Mouse (Mus musculus): ENCODE measurements around the gene Muc1. TPM values are rescaled to one million over a fixed set of nuclear protein-coding genes. Genes with fewer than 3 reads are reported as not detected.
A peak's percentile ranks its signal among the peaks of the same experiment; 100 is the strongest.

Gene Muc1
- polyA plus RNA-seq, 1 experiment from 2014 or later = 0.16 TPM

DNA sequence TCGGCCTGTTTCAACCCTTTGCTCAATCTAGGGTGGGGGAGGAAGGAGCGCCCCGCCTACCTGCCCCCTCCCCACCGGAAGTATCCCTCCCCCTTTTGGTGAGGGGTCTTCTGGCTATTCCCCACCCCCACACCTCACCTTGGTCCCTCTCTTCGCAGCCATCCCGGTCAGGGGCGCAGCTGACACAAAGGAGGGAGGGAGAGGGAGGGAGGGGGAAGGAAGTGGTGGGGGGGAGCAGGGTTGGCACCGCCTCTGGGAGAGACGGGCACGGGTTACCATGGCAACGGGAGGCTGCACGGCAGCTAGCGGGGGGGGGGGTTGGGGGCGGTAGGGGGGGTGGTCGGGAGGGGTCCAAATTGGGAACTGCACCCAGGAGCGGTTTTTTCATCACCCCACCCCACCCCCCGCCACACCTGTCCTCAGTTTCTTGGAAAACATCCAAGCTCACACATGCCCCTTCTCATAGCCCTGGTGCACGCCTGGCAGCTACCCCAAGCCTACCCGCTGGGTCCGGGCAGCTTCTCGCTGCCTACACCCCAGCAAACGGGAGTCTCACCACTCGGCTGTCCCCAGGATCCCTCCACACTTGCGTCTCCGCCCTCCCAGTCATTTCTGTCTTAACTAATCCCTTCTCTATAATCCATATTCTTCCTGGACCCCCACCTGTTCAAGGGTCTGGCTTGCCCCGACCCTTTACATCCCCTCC, 16.3 kb downstream of the Muc1 start:
- peak overlapping the region; percentile 30 to 35 for H3K4me3 ChIP-seq (ENCODE audit: control insufficient read depth in 1 of 2, insufficient read depth in 1 of 2, low read depth in 1 of 2, low read length in 2 of 2)
- WGBS = under 1% methylated on average over 18 of the region's 26 CpGs
- no peak for ATAC-seq (ENCODE audit: insufficient number of reproducible peaks, insufficient read depth, low FRiP score, low read depth)
- H3K27me3 ChIP-seq (ENCODE audit: control insufficient read depth, insufficient read depth, low read length) = peaks cover 25% of the 10 kb centered on the region
- no peak overlapping the region for H3K27ac ChIP-seq (replicated peaks in 1 of 2; ENCODE audit: control insufficient read depth in 1 of 2, insufficient read depth in 1 of 2, low read depth in 2 of 2, low read length in 2 of 2)
- peak overlapping the region; percentile 88 for H3K4me2 ChIP-seq (ENCODE audit: low read length)
- no peaks in the 10 kb centered on the region for H3K9me3 ChIP-seq (ENCODE audit: control insufficient read depth, low read length)
- H3K4me1 ChIP-seq (ENCODE audit: control insufficient read depth in 2 of 2, insufficient read depth in 2 of 2, low read length in 2 of 2) = peaks cover 8 to 29% of the 10 kb centered on the region in 2 experiments
- peaks cover 11% of the 10 kb centered on the region for H3K36me3 ChIP-seq (ENCODE audit: control insufficient read depth, insufficient read depth, low read length)
- peak overlapping the region; percentile 52 for H3K9ac ChIP-seq (ENCODE audit: low read length)

DNA sequence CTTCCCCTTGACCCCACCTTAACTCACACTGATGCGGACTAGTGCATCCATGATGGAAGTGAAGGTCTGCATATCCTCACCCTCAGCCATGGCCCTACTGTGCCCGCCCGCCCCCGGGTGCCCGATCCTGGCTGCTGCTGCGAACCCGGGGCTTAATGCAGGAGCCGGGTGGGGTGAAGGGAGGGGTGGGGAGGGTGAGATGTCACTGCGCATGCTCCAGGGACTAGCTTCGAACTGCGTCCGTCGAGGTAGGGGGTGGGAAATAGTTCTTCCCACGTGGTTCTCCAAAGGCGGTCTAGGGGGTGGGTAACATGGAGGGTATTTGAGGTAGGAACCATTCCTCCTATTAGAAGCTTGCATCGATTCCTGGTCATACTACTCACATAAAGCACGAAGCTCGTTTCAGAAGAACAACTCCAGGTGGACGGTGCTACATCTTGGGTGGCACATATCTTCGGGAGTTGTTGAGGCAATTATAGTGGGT, 16.9 kb downstream of the Muc1 start, which contains the start of gene Krtcap2:
Krtcap2 (plus strand) TSS at position 279 of the 484 bp plus-strand sequence.
- Histone ChIP-seq H3K27ac (replicated peaks in 1 of 2; ENCODE audit: control insufficient read depth in 1 of 2, insufficient read depth in 1 of 2, low read depth in 2 of 2, low read length in 2 of 2) (peak within 1 kb of the TSS; percentile 18 to 75), H3K36me3 (ENCODE audit: control insufficient read depth, insufficient read depth, low read length) (peaks cover 11% of the 10 kb centered on the region), H3K4me2 (ENCODE audit: low read length) (peak within 1 kb of the TSS; percentile 88), H3K27me3 (ENCODE audit: control insufficient read depth, insufficient read depth, low read length) (peaks cover 25% of the 10 kb centered on the region), H3K4me1 (ENCODE audit: control insufficient read depth in 2 of 2, insufficient read depth in 2 of 2, low read length in 2 of 2) (peaks cover 10 to 29% of the 10 kb centered on the region in 2 experiments), H3K4me3 (ENCODE audit: control insufficient read depth in 1 of 2, insufficient read depth in 1 of 2, low read depth in 1 of 2, low read length in 2 of 2) (peak within 1 kb of the TSS; percentile 69 to 88), H3K9me3 (ENCODE audit: control insufficient read depth, low read length) (no peaks in the 10 kb centered on the region), H3K9ac (ENCODE audit: low read length) (peak within 1 kb of the TSS; percentile 84)
- WGBS = 5% methylated on average over 20 of the region's 20 CpGs
- 0 out of 2 replicates have a peak, but pooled peaks have one; percentile 10 for ATAC-seq (ENCODE audit: insufficient number of reproducible peaks, insufficient read depth, low FRiP score, low read depth)

DNA sequence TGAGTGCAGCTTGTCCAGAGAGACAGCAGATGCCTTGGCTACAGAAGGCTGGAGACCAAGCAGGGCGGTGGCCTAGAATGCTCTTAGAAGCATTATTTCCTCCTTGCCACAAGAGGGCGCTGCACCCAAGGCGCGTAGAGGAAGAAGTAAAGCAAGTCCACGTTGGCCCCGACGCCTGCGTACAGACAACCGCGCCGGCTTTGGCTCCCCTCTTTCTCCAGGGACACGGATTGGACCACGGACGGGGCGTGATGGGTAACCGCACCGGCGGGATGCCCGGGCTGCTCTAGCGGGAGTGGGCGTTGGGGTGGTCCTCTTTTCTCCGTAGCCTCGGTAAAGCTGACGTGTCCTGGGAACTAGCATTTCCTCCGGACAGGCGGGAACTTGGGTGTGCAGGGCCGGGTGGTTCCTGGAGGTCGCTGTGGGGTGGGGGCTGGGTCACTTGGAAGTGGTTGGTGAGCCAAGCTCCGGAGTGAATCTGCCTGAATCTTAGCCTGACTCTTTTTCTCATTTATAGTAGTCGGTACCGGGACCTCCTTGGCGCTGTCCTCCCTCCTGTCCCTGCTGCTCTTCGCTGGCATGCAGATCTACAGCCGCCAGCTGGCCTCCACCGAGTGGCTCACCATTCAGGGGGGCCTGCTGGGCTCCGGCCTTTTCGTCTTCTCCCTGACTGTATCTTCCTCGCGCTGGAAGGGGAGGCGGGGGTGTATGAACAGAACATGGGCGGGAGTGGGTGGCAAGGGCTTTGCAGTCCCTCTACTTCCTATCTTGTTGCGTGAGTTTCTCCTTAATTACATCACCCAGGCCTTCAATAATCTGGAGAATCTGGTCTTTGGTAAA, 17.6 kb downstream of the Muc1 start, which contains the start of gene Trim46:
Trim46 (minus strand) TSS at position 49 of the 840 bp plus-strand sequence.
- H3K9ac ChIP-seq (ENCODE audit: low read length) = peak within 1 kb of the TSS; percentile 84
- ATAC-seq (ENCODE audit: insufficient number of reproducible peaks, insufficient read depth, low FRiP score, low read depth) = peak; percentile 71
- 1% methylated on average over 42 of the region's 42 CpGs for WGBS
- no peaks in the 10 kb centered on the region for H3K9me3 ChIP-seq (ENCODE audit: control insufficient read depth, low read length)
- H3K27ac ChIP-seq (replicated peaks in 1 of 2; ENCODE audit: control insufficient read depth in 1 of 2, insufficient read depth in 1 of 2, low read depth in 2 of 2, low read length in 2 of 2) = peak within 1 kb of the TSS; percentile 18 to 75
- H3K4me2 ChIP-seq (ENCODE audit: low read length) = peak within 1 kb of the TSS; percentile 88
- H3K36me3 ChIP-seq (ENCODE audit: control insufficient read depth, insufficient read depth, low read length) = peaks cover 11% of the 10 kb centered on the region
- H3K4me1 ChIP-seq (ENCODE audit: control insufficient read depth in 2 of 2, insufficient read depth in 2 of 2, low read length in 2 of 2) = peaks cover 18 to 37% of the 10 kb centered on the region in 2 experiments
- H3K27me3 ChIP-seq (ENCODE audit: control insufficient read depth, insufficient read depth, low read length) = peaks cover 25% of the 10 kb centered on the region
- peak within 1 kb of the TSS; percentile 69 to 88 for H3K4me3 ChIP-seq (ENCODE audit: control insufficient read depth in 1 of 2, insufficient read depth in 1 of 2, low read depth in 1 of 2, low read length in 2 of 2)

DNA sequence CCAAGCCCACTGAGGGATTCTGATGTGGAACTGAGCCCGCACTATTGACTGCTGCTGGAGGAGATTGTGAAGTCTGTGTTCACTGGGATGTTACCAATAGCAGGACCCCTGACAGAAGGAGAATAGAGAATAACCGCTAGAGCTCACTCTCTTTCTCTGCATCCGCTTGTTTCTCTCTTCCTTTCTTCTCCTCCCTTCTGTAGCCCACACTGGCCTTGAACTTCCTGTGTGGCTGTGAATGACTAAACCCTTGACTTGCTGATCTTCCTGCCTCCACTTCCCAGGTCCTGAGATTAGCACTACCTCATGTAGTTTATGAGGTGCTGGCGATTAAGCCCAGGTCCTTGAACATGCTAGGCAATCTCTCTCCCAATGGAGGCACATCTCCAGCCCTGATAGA, 18.6 kb downstream of the Muc1 start:
- WGBS = 76% methylated on average over 4 of the region's 4 CpGs
- H3K27me3 ChIP-seq (ENCODE audit: control insufficient read depth, insufficient read depth, low read length) = peaks cover 27% of the 10 kb centered on the region
- no peak for ATAC-seq (ENCODE audit: insufficient number of reproducible peaks, insufficient read depth, low FRiP score, low read depth)
- H3K27ac ChIP-seq (replicated peaks in 1 of 2; ENCODE audit: control insufficient read depth in 1 of 2, insufficient read depth in 1 of 2, low read depth in 2 of 2, low read length in 2 of 2) = no peak overlapping the region
- peaks cover 18 to 38% of the 10 kb centered on the region in 2 experiments for H3K4me1 ChIP-seq (ENCODE audit: control insufficient read depth in 2 of 2, insufficient read depth in 2 of 2, low read length in 2 of 2)
- peaks cover 11% of the 10 kb centered on the region for H3K36me3 ChIP-seq (ENCODE audit: control insufficient read depth, insufficient read depth, low read length)
- peak overlapping the region; percentile 84 for H3K9ac ChIP-seq (ENCODE audit: low read length)
- no peak overlapping the region for H3K4me3 ChIP-seq (ENCODE audit: control insufficient read depth in 1 of 2, insufficient read depth in 1 of 2, low read depth in 1 of 2, low read length in 2 of 2)
- H3K9me3 ChIP-seq (ENCODE audit: control insufficient read depth, low read length) = no peaks in the 10 kb centered on the region
- peak overlapping the region; percentile 88 for H3K4me2 ChIP-seq (ENCODE audit: low read length)

DNA sequence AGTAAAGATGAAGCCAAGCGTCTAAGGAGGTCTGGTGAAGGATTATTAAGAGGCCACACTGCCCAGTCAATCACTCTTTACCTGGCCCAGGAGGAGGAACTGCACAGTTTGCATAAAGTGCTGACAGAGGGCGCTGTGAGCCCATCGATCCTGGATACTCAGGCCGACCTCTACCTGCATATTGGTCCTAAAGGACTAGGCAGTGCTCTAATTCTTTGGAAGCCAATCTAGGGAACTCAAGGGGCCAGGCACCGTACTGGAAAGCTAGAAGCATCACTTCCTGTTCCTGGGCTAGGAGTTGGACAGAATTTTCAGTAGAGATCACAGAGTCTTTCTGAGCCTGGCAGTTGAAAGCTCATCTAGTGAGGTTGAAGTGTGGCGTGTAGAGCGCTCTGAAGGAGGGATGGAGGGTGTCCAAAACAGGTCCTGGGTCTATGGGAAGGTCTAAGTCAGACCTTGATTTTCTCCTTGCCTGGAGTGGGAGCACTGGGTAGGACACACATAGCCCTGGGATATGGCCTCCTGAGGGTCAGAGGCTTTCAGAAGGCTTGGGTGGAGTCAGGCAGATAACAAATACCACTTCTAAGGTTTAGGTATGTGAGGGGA, 21.7 kb downstream of the Muc1 start:
- no peak overlapping the region for H3K4me2 ChIP-seq (ENCODE audit: low read length)
- no peak overlapping the region for H3K9ac ChIP-seq (ENCODE audit: low read length)
- no peak for ATAC-seq (ENCODE audit: insufficient number of reproducible peaks, insufficient read depth, low FRiP score, low read depth)

DNA sequence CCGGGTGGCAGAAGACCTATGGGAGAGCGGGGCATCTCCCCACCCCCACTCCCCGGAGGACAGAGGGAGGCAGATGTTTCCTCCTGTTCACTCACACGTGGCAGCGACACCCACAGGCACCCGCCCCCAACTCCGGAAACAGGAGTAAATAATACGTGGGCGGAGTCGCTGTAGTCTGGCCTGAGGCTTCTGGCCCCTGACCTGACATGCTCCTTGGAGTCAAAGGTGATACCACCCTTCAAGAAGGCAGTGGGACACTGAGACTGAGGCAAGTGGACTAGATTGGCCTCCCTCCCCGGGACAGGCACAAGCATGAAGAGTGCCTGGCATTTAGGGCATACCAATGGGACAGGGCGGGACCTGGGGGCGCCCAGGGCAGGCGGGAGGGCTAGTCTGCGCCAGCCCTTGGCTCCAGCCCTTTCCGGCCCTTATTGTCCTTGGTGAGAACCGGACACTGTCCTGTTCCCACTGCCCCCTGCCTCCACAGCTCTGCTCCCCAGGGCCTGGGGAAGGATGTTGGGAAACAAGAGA, 22.6 kb downstream of the Muc1 start:
- 0 out of 4 replicates have a peak overlapping the region, but pooled peaks of 1 of the 2 experiments have one; percentile 6 for H3K4me3 ChIP-seq (ENCODE audit: control insufficient read depth in 1 of 2, insufficient read depth in 1 of 2, low read depth in 1 of 2, low read length in 2 of 2)
- H3K27ac ChIP-seq (replicated peaks in 1 of 2; ENCODE audit: control insufficient read depth in 1 of 2, insufficient read depth in 1 of 2, low read depth in 2 of 2, low read length in 2 of 2) = peak overlapping the region; percentile 56 to 83
- peaks cover 11% of the 10 kb centered on the region for H3K36me3 ChIP-seq (ENCODE audit: control insufficient read depth, insufficient read depth, low read length)
- H3K4me1 ChIP-seq (ENCODE audit: control insufficient read depth in 2 of 2, insufficient read depth in 2 of 2, low read length in 2 of 2) = peaks cover 13 to 17% of the 10 kb centered on the region in 2 experiments
- H3K9ac ChIP-seq (ENCODE audit: low read length) = 0 out of 2 replicates have a peak overlapping the region, but pooled peaks have one; percentile 18
- peaks cover 3% of the 10 kb centered on the region; the same call in 1 of the 2 replicates for H3K27me3 ChIP-seq (ENCODE audit: control insufficient read depth, insufficient read depth, low read length)
- no peaks in the 10 kb centered on the region for H3K9me3 ChIP-seq (ENCODE audit: control insufficient read depth, low read length)
- WGBS = 9% methylated on average over 17 of the region's 17 CpGs
- H3K4me2 ChIP-seq (ENCODE audit: low read length) = peak overlapping the region; percentile 42
- ATAC-seq (ENCODE audit: insufficient number of reproducible peaks, insufficient read depth, low FRiP score, low read depth) = peak; percentile 66

More for the DNA sequence above, 21.7 kb downstream of the Muc1 start:
- peaks cover 11% of the 10 kb centered on the region for H3K36me3 ChIP-seq (ENCODE audit: control insufficient read depth, insufficient read depth, low read length)
- H3K27ac ChIP-seq (replicated peaks in 1 of 2; ENCODE audit: control insufficient read depth in 1 of 2, insufficient read depth in 1 of 2, low read depth in 2 of 2, low read length in 2 of 2) = peak overlapping the region; percentile 24 to 42; a peak in 2 of 4 replicates
- peaks cover 3% of the 10 kb centered on the region; the same call in 1 of the 2 replicates for H3K27me3 ChIP-seq (ENCODE audit: control insufficient read depth, insufficient read depth, low read length)
- 16% methylated on average over 7 of the region's 7 CpGs for WGBS
- no peaks in the 10 kb centered on the region for H3K9me3 ChIP-seq (ENCODE audit: control insufficient read depth, low read length)
- peaks cover 13 to 23% of the 10 kb centered on the region in 2 experiments for H3K4me1 ChIP-seq (ENCODE audit: control insufficient read depth in 2 of 2, insufficient read depth in 2 of 2, low read length in 2 of 2)
- no peak overlapping the region for H3K4me3 ChIP-seq (ENCODE audit: control insufficient read depth in 1 of 2, insufficient read depth in 1 of 2, low read depth in 1 of 2, low read length in 2 of 2)

Data from heart, embryonic 14.5 days (tissue).